Mouse (Mus musculus): ENCODE measurements around the gene Grip2. TPM values are rescaled to one million over a fixed set of nuclear protein-coding genes. Genes with fewer than 3 reads are reported as not detected.

The Grip2 gene
- polyA plus RNA-seq, 1 experiment: 50.4 TPM

Other genes starting within 250 kb of the Grip2 start
- gene Slc6a6, start 143.2 kb downstream of the Grip2 start, polyA plus RNA-seq (2012; rRNA removed): 109 and 123 TPM in 2 replicates
- 19.0 and 23.1 TPM in 2 replicates for gene Ccdc174, start 50.8 kb upstream of the Grip2 start, polyA plus RNA-seq (2012; rRNA removed)
- gene 4930590J08Rik, start 75.6 kb upstream of the Grip2 start, polyA plus RNA-seq (2012; rRNA removed): 2.0 and 2.2 TPM in 2 replicates
- 4.9 and 5.0 TPM in 2 replicates for gene Fgd5, start 151.6 kb upstream of the Grip2 start, polyA plus RNA-seq (2012; rRNA removed)

Data from frontal cortex, adult 2 months (tissue).